Mouse (Mus musculus) hindbrain, embryonic 15.5 days (tissue): ENCODE results near the gene Hif3a. TPM values are rescaled to one million over a fixed set of nuclear protein-coding genes. Genes with fewer than 3 reads are reported as not detected.

ENCODE experiments used
- ATAC-seq: fragments of 200-750 bp; cut with Nextera tagmentation; 2 replicates; pipeline ENCODE4 v1.8.0; 2017; ENCODE audit warnings: low read depth, moderate number of reproducible peaks, moderate TSS enrichment; ENCODE audit not compliant: low FRiP score
- H3K27ac ChIP-seq: fragments of 300-500 bp; sonication (generic); replicated peaks from 2 replicates; pipeline ENCODE4 v1.5.1; 2015; ENCODE audit warnings: mild to moderate bottlenecking, inconsistent platforms
- H3K27me3 ChIP-seq: fragments of 300-500 bp; sonication (generic); 2 replicates; pipeline ENCODE4 v1.6.1; 2015; ENCODE audit warnings: control low read depth, inconsistent platforms
- H3K36me3 ChIP-seq: fragments of 300-500 bp; sonication (generic); 2 replicates; pipeline ENCODE4 v1.6.1; 2015; ENCODE audit warnings: control low read depth, inconsistent platforms
- H3K4me1 ChIP-seq: fragments of 300-500 bp; sonication (generic); replicated peaks from 2 replicates; pipeline ENCODE4 v1.6.1; 2015; ENCODE audit warnings: control low read depth, inconsistent platforms
- H3K4me2 ChIP-seq: fragments of 300-500 bp; sonication (generic); 2 replicates; pipeline ENCODE4 v1.6.1; 2015; ENCODE audit warnings: moderate library complexity, mild to moderate bottlenecking, inconsistent platforms
- H3K4me3 ChIP-seq: fragments of 300-500 bp; sonication (generic); 2 replicates; pipeline ENCODE4 v1.5.1; 2015; ENCODE audit warnings: mild to moderate bottlenecking, inconsistent platforms
- H3K9ac ChIP-seq: fragments of 300-500 bp; sonication (generic); 2 replicates; pipeline ENCODE4 v1.6.1; 2015; ENCODE audit warnings: inconsistent platforms
- H3K9me3 ChIP-seq: fragments of 300-500 bp; sonication (generic); 2 replicates; pipeline ENCODE4 v1.6.1; 2016; ENCODE audit warnings: control low read depth, inconsistent platforms
- WGBS: fragments of 180-500 bp; shearing (Covaris S2); methylation state at CpG from one replicate; pipeline ENCODE4 v1.1.7; 2015; 5-methylcytosine and 5-hydroxymethylcytosine counted together
- polyA plus RNA-seq: library from polyadenylated mRNA; unstranded; fragments of >200 nt; fragmentation: Nextera tagmentation; extraction: Ambion mirVana; gene quantifications from 2 replicates; pipeline ENCODE4 v1.2.1, GENCODE M21; 2015

Gene Hif3a
- polyA plus RNA-seq, 1 experiment from 2014 or later = 5.4 TPM

GRCm38 (mm10) chr7:17066412-17066811 lies 4.2 kb upstream of the Hif3a start:
- no peak for ATAC-seq
- Histone ChIP-seq H3K27me3 (0 out of 2 replicates have a peak, but pooled peaks cover 7% of the 10 kb centered on the region), H3K9ac (no peak overlapping the region), H3K27ac (no peak overlapping the region), H3K4me1 (peaks cover 14% of the 10 kb centered on the region), H3K9me3 (no peaks in the 10 kb centered on the region), H3K4me2 (no peak overlapping the region), H3K4me3 (no peak overlapping the region), H3K36me3 (no peaks in the 10 kb centered on the region)
- 6% methylated on average over 2 of the region's 2 CpGs for WGBS

- H3K9me3 ChIP-seq = no peaks in the 10 kb centered on the region
- ATAC-seq = no peak
- H3K36me3 ChIP-seq = no peaks in the 10 kb centered on the region
- 88% methylated on average over 8 of the region's 9 CpGs for WGBS
- H3K4me1 ChIP-seq = peaks cover 22% of the 10 kb centered on the region
- H3K27ac ChIP-seq = no peak overlapping the region
- no peak overlapping the region for H3K4me2 ChIP-seq
- 0 out of 2 replicates have a peak, but pooled peaks cover 7% of the 10 kb centered on the region for H3K27me3 ChIP-seq
- no peak overlapping the region for H3K4me3 ChIP-seq
- no peak overlapping the region for H3K9ac ChIP-seq
Observed at GRCm38 (mm10) chr7:17065620-17066019, 3.4 kb upstream of the Hif3a start.

- 20% methylated on average over 11 of the region's 11 CpGs for WGBS
- Histone ChIP-seq H3K4me2 (peak overlapping the region; percentile 80), H3K36me3 (no peaks in the 10 kb centered on the region), H3K9me3 (no peaks in the 10 kb centered on the region), H3K27ac (0 out of 2 replicates have a peak overlapping the region, but pooled peaks have one; percentile 22), H3K4me3 (peak overlapping the region; percentile 47), H3K4me1 (peaks cover 38% of the 10 kb centered on the region), H3K27me3 (0 out of 2 replicates have a peak, but pooled peaks cover 7% of the 10 kb centered on the region), H3K9ac (peak overlapping the region; percentile 35; the same call in 1 of the 2 replicates)
- peak; percentile 6; the same call in 1 of the 2 replicates for ATAC-seq
Observed at GRCm38 (mm10) chr7:17062845-17063244, 618 bp upstream of the Hif3a start.

GRCm38 (mm10) chr7:17060782-17061605 lies 1.2 kb downstream of the Hif3a start:
- H3K4me2 ChIP-seq = peak overlapping the region; percentile 80
- WGBS = 66% methylated on average over 21 of the region's 22 CpGs
- H3K4me1 ChIP-seq = peaks cover 51% of the 10 kb centered on the region
- H3K9me3 ChIP-seq = no peaks in the 10 kb centered on the region
- no peak for ATAC-seq
- no peak overlapping the region for H3K9ac ChIP-seq
- H3K4me3 ChIP-seq = peak overlapping the region; percentile 47
- 0 out of 2 replicates have a peak, but pooled peaks cover 7% of the 10 kb centered on the region for H3K27me3 ChIP-seq
- H3K36me3 ChIP-seq = no peaks in the 10 kb centered on the region
- H3K27ac ChIP-seq = peak overlapping the region; percentile 46

GRCm38 (mm10) chr7:17060031-17060781 lies 2.0 kb downstream of the Hif3a start:
- Histone ChIP-seq H3K9ac (no peak overlapping the region), H3K4me1 (peaks cover 55% of the 10 kb centered on the region), H3K27me3 (0 out of 2 replicates have a peak, but pooled peaks cover 7% of the 10 kb centered on the region), H3K36me3 (no peaks in the 10 kb centered on the region), H3K4me2 (peak overlapping the region; percentile 80), H3K4me3 (peak overlapping the region; percentile 47; the same call in 1 of the 2 replicates), H3K27ac (peak overlapping the region; percentile 46), H3K9me3 (no peaks in the 10 kb centered on the region)
- no peak for ATAC-seq
- 33% methylated on average over 9 of the region's 9 CpGs for WGBS

- Histone ChIP-seq H3K4me1 (peaks cover 55% of the 10 kb centered on the region), H3K27ac (peak overlapping the region; percentile 46)
- WGBS = 80% methylated on average over 3 of the region's 3 CpGs
Observed at GRCm38 (mm10) chr7:17059463-17059844, 2.8 kb downstream of the Hif3a start.

GRCm38 (mm10) chr7:17058816-17059462 lies 3.3 kb downstream of the Hif3a start:
- 39% methylated on average over 8 of the region's 8 CpGs for WGBS
- H3K4me2 ChIP-seq = 0 out of 2 replicates have a peak overlapping the region, but pooled peaks have one; percentile 80
- H3K9me3 ChIP-seq = no peaks in the 10 kb centered on the region
- no peak overlapping the region for H3K4me3 ChIP-seq
- H3K36me3 ChIP-seq = no peaks in the 10 kb centered on the region
- H3K27me3 ChIP-seq = 0 out of 2 replicates have a peak, but pooled peaks cover 7% of the 10 kb centered on the region
- no peak for ATAC-seq
- peak overlapping the region; percentile 74 for H3K27ac ChIP-seq
- H3K4me1 ChIP-seq = peaks cover 55% of the 10 kb centered on the region
- no peak overlapping the region for H3K9ac ChIP-seq

More at GRCm38 (mm10) chr7:17059463-17059844, 2.8 kb downstream of the Hif3a start:
- no peak for ATAC-seq
- H3K9me3 ChIP-seq = no peaks in the 10 kb centered on the region
- H3K36me3 ChIP-seq = no peaks in the 10 kb centered on the region
- H3K4me2 ChIP-seq = 0 out of 2 replicates have a peak overlapping the region, but pooled peaks have one; percentile 80
- no peak overlapping the region for H3K9ac ChIP-seq
- H3K27me3 ChIP-seq = 0 out of 2 replicates have a peak, but pooled peaks cover 7% of the 10 kb centered on the region
- H3K4me3 ChIP-seq = no peak overlapping the region

GRCm38 (mm10) chr7:17058071-17058689 lies 4.0 kb downstream of the Hif3a start:
- Histone ChIP-seq H3K4me2 (0 out of 2 replicates have a peak overlapping the region, but pooled peaks have one; percentile 5), H3K27ac (peak overlapping the region; percentile 74), H3K4me3 (no peak overlapping the region), H3K27me3 (0 out of 2 replicates have a peak, but pooled peaks cover 2% of the 10 kb centered on the region), H3K9ac (no peak overlapping the region), H3K36me3 (no peaks in the 10 kb centered on the region), H3K4me1 (peaks cover 55% of the 10 kb centered on the region), H3K9me3 (no peaks in the 10 kb centered on the region)
- WGBS = 5% methylated on average over 16 of the region's 16 CpGs
- ATAC-seq = peak; percentile 20

- Histone ChIP-seq H3K9me3 (no peaks in the 10 kb centered on the region), H3K9ac (peak overlapping the region; percentile 53), H3K4me1 (peaks cover 45% of the 10 kb centered on the region), H3K36me3 (no peaks in the 10 kb centered on the region), H3K4me3 (peak overlapping the region; percentile 44), H3K27me3 (no peaks in the 10 kb centered on the region), H3K4me2 (peak overlapping the region; percentile 74), H3K27ac (peak overlapping the region; percentile 76)
- ATAC-seq = peak; percentile 17
- WGBS = 33% methylated on average over 14 of the region's 14 CpGs
Observed at GRCm38 (mm10) chr7:17056601-17057523, 5.4 kb downstream of the Hif3a start.

- H3K27me3 ChIP-seq = no peaks in the 10 kb centered on the region
- under 1% methylated on average over 41 of the region's 42 CpGs for WGBS
Observed at GRCm38 (mm10) chr7:17056081-17056581, 6.1 kb downstream of the Hif3a start.

More at GRCm38 (mm10) chr7:17056081-17056581, 6.1 kb downstream of the Hif3a start:
- peak overlapping the region; percentile 76 for H3K27ac ChIP-seq
- H3K4me3 ChIP-seq = peak overlapping the region; percentile 44
- H3K9ac ChIP-seq = peak overlapping the region; percentile 53
- H3K9me3 ChIP-seq = no peaks in the 10 kb centered on the region
- H3K4me2 ChIP-seq = peak overlapping the region; percentile 74
- ATAC-seq = peak; percentile 89
- no peaks in the 10 kb centered on the region for H3K36me3 ChIP-seq
- peaks cover 38% of the 10 kb centered on the region for H3K4me1 ChIP-seq
